Mouse (Mus musculus): ENCODE measurements at regions not wholly inside any gene's neighbourhood (a gene's known extent, or its start where the extent isn't known, plus 50 kb on each side); places are given as distances from the start of the nearest gene placed in this dataset.
"Not testable (repeated sequence)": the region's sequence is repeated elsewhere in the genome, so short reads cannot be mapped to it uniquely, and the experiment has no call there.

GRCm38 (mm10) chr14:120805137-120805536 is 105.9 kb upstream of the Ipo5 start:
- Histone ChIP-seq H3K27me3 (ENCODE audit: control insufficient read depth, insufficient read depth, low read length) (no peaks in the 10 kb centered on the region), H3K79me2 (ENCODE audit: control insufficient read depth, insufficient read depth, low read length) (no peaks in the 10 kb centered on the region), H3K4me3 (ENCODE audit: insufficient read depth, low read depth, low read length) (no peak overlapping the region), H3K27ac (replicated peaks; ENCODE audit: insufficient read depth, low read depth, low read length) (no peak overlapping the region), H3K4me1 (ENCODE audit: control insufficient read depth, insufficient read depth, low read length) (no peaks in the 10 kb centered on the region), H3K36me3 (ENCODE audit: control insufficient read depth, insufficient read depth, low read length) (no peaks in the 10 kb centered on the region), H3K9ac (ENCODE audit: low read depth, low read length) (no peak overlapping the region)
- DNase-seq (ENCODE audit: extremely low read depth, low read depth, low spot score) = no peak
- no peak for TF ChIP-seq CTCF (IDR thresholded peaks at IDR 0.05; ENCODE audit: low read depth, low read length)
- 81% methylated on average over 6 of the region's 6 CpGs for WGBS

DNA sequence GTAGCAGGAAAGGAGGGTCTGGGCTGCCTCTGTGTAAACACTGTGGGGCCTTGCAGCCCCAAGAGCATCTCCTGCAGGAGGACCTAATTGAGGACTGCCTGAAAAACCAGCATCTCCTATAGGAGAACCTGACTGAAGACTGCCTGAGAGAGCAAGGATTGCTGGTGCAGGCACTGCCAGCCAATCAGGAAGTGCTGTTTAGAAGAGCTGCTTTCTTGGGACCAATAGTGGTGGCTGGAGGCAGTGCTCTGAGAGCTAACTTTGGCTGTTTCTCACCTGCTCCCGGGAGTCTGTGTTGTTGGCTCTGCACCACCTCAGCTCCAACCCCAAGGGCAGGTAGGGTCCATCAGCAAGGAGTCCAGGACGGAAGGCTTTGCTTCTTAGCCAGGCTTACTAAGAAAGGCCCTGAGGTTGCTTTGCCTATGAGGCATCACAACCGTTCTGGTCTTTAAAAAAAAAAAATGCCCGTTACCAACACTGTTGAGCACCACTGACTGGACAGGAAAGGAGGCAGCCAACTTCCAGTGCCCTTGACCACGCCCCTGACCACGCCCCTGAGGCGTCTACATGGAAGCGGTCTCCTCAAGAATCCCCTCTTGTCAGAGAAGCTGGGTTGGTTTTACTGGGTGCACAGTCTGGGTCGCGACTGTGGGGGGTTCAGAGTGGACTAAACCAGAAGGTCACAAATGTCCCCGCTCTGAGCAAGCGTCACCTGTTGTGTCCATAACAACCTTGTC is 105.0 kb upstream of the Ipo5 start:
- DNase-seq (ENCODE audit: extremely low read depth, low read depth, low spot score); H3K9ac ChIP-seq (ENCODE audit: low read depth, low read length); H3K4me3 ChIP-seq (ENCODE audit: insufficient read depth, low read depth, low read length); H3K36me3 ChIP-seq (ENCODE audit: control insufficient read depth, insufficient read depth, low read length); H3K27me3 ChIP-seq (ENCODE audit: control insufficient read depth, insufficient read depth, low read length); H3K27ac ChIP-seq (replicated peaks; ENCODE audit: insufficient read depth, low read depth, low read length); H3K79me2 ChIP-seq (ENCODE audit: control insufficient read depth, insufficient read depth, low read length); H3K4me1 ChIP-seq (ENCODE audit: control insufficient read depth, insufficient read depth, low read length): not testable (repeated sequence)
- WGBS = 42% methylated on average over 12 of the region's 12 CpGs

GRCm38 (mm10) chr14:120806553-120806893 is 104.5 kb upstream of the Ipo5 start:
- no peaks in the 10 kb centered on the region for H3K27me3 ChIP-seq (ENCODE audit: control insufficient read depth, insufficient read depth, low read length)
- no peak for TF ChIP-seq CTCF (IDR thresholded peaks at IDR 0.05; ENCODE audit: low read depth, low read length)
- TF ChIP-seq POLR2A (IDR thresholded peaks at IDR 0.05; ENCODE audit: extremely low read depth, insufficient read depth, low read length) = no peak
- H3K27ac ChIP-seq (replicated peaks; ENCODE audit: insufficient read depth, low read depth, low read length) = no peak overlapping the region
- 56% methylated on average over 10 of the region's 10 CpGs for WGBS
- H3K4me3 ChIP-seq (ENCODE audit: insufficient read depth, low read depth, low read length) = no peak overlapping the region
- H3K9ac ChIP-seq (ENCODE audit: low read depth, low read length) = no peak overlapping the region
- no peaks in the 10 kb centered on the region for H3K4me1 ChIP-seq (ENCODE audit: control insufficient read depth, insufficient read depth, low read length)
- peak; percentile 14 for DNase-seq (ENCODE audit: extremely low read depth, low read depth, low spot score)
- H3K36me3 ChIP-seq (ENCODE audit: control insufficient read depth, insufficient read depth, low read length) = no peaks in the 10 kb centered on the region
- H3K79me2 ChIP-seq (ENCODE audit: control insufficient read depth, insufficient read depth, low read length) = no peaks in the 10 kb centered on the region

DNA sequence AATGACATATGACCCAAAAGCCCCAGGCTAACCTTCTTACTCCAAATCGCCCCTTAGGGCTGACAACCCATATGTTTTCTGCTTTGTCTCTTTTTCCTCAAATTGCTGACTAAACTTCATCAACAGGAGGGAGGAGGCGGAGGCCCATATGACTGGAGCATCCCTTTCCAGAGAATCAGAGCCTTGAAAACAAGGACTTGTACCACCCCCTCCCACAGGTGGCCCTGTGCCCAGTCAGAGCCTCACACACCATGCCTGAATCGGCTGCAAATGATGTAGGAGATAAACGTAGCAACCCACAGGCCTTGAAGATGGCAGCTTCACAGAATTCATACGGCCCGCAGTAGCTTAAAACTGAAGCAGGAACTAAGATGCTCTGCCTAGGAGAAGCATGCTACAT is 101.7 kb upstream of the Ipo5 start:
- no peaks in the 10 kb centered on the region for H3K79me2 ChIP-seq (ENCODE audit: control insufficient read depth, insufficient read depth, low read length)
- H3K27ac ChIP-seq (replicated peaks; ENCODE audit: insufficient read depth, low read depth, low read length) = no peak overlapping the region
- H3K9ac ChIP-seq (ENCODE audit: low read depth, low read length) = no peak overlapping the region
- TF ChIP-seq CTCF (IDR thresholded peaks at IDR 0.05; ENCODE audit: low read depth, low read length) = no peak
- TF ChIP-seq POLR2A (IDR thresholded peaks at IDR 0.05; ENCODE audit: extremely low read depth, insufficient read depth, low read length) = no peak
- H3K4me1 ChIP-seq (ENCODE audit: control insufficient read depth, insufficient read depth, low read length) = no peaks in the 10 kb centered on the region
- no peak overlapping the region for H3K4me3 ChIP-seq (ENCODE audit: insufficient read depth, low read depth, low read length)
- 92% methylated on average over 6 of the region's 6 CpGs for WGBS
- no peaks in the 10 kb centered on the region for H3K36me3 ChIP-seq (ENCODE audit: control insufficient read depth, insufficient read depth, low read length)
- H3K27me3 ChIP-seq (ENCODE audit: control insufficient read depth, insufficient read depth, low read length) = no peaks in the 10 kb centered on the region
- no peak for DNase-seq (ENCODE audit: extremely low read depth, low read depth, low spot score)

DNA sequence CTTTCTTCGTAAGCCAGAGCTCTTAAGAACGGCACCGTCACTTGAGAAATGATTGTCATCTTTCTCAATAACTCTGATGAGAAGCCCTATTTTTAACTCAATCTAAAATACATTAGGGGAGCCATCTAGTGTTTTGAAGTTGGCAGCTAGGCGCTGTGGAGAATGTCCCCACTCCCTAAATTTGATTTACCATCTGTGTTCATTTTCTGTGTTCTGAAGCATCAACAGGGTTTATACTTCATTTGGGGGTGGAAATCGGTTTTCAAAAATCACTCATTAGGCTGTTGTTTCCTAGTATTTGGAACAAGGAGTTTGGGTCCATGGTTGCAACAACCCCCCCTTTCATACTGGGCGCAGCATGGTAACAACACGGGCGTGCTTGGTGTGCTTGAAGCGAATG is 97.1 kb upstream of the Ipo5 start:
- no peaks in the 10 kb centered on the region for H3K27me3 ChIP-seq (ENCODE audit: control insufficient read depth, insufficient read depth, low read length)
- H3K79me2 ChIP-seq (ENCODE audit: control insufficient read depth, insufficient read depth, low read length) = no peaks in the 10 kb centered on the region
- DNase-seq (ENCODE audit: extremely low read depth, low read depth, low spot score) = no peak
- no peak overlapping the region for H3K9ac ChIP-seq (ENCODE audit: low read depth, low read length)
- 93% methylated on average over 9 of the region's 9 CpGs for WGBS
- H3K27ac ChIP-seq (replicated peaks; ENCODE audit: insufficient read depth, low read depth, low read length) = no peak overlapping the region
- H3K36me3 ChIP-seq (ENCODE audit: control insufficient read depth, insufficient read depth, low read length) = no peaks in the 10 kb centered on the region
- H3K4me1 ChIP-seq (ENCODE audit: control insufficient read depth, insufficient read depth, low read length) = no peaks in the 10 kb centered on the region
- H3K4me3 ChIP-seq (ENCODE audit: insufficient read depth, low read depth, low read length) = no peak overlapping the region
- TF ChIP-seq POLR2A (IDR thresholded peaks at IDR 0.05; ENCODE audit: extremely low read depth, insufficient read depth, low read length) (no peak), CTCF (IDR thresholded peaks at IDR 0.05; ENCODE audit: low read depth, low read length) (no peak)

GRCm38 (mm10) chr14:120815126-120815525 is 95.9 kb upstream of the Ipo5 start:
- DNase-seq (ENCODE audit: extremely low read depth, low read depth, low spot score); H3K9ac ChIP-seq (ENCODE audit: low read depth, low read length); H3K4me3 ChIP-seq (ENCODE audit: insufficient read depth, low read depth, low read length); H3K27me3 ChIP-seq (ENCODE audit: control insufficient read depth, insufficient read depth, low read length); H3K27ac ChIP-seq (replicated peaks; ENCODE audit: insufficient read depth, low read depth, low read length); H3K4me1 ChIP-seq (ENCODE audit: control insufficient read depth, insufficient read depth, low read length); H3K36me3 ChIP-seq (ENCODE audit: control insufficient read depth, insufficient read depth, low read length); H3K79me2 ChIP-seq (ENCODE audit: control insufficient read depth, insufficient read depth, low read length): not testable (repeated sequence)
- WGBS = 71% methylated on average over 3 of the region's 3 CpGs

Data from liver, adult 2 months (tissue).